Mouse (Mus musculus): ENCODE measurements around the gene Slc6a15. TPM values are rescaled to one million over a fixed set of nuclear protein-coding genes. Genes with fewer than 3 reads are reported as not detected.

Slc6a15 gene
- polyA plus RNA-seq, 1 experiment from 2014 or later = 0.07 TPM

DNA sequence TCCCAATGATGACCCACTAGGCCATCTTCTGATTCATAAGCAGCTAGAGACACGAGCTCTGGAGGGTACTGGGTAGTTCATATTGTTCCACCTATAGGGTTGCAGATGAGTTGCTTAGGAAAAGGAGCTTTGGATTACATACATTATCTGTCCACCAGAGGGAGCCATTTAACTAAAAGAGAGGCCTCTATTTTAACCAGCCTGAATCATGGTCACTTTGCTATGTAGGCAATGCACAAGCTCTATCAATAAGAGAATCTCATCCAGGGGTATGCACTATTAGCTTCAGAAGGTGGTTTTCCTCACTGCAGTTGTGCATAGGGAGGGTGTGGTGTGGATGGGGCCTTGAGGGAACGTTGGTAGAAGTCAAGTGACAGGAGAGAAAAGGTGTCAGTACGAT, 75.5 kb downstream of the Slc6a15 start:
- H3K9ac ChIP-seq = no peak overlapping the region
- H3K4me2 ChIP-seq = no peak overlapping the region
- no peaks in the 10 kb centered on the region for H3K27me3 ChIP-seq
- WGBS (ENCODE audit: insufficient replicate concordance) = 36% methylated on average over 3 of the region's 3 CpGs
- no peak overlapping the region for H3K4me3 ChIP-seq (replicated peaks)
- no peaks in the 10 kb centered on the region for H3K4me1 ChIP-seq (replicated peaks)
- H3K27ac ChIP-seq (replicated peaks) = no peak overlapping the region
- no peaks in the 10 kb centered on the region for H3K36me3 ChIP-seq (replicated peaks)
- no peaks in the 10 kb centered on the region for H3K9me3 ChIP-seq (replicated peaks)
- ATAC-seq (ENCODE audit: insufficient read depth) = no peak

DNA sequence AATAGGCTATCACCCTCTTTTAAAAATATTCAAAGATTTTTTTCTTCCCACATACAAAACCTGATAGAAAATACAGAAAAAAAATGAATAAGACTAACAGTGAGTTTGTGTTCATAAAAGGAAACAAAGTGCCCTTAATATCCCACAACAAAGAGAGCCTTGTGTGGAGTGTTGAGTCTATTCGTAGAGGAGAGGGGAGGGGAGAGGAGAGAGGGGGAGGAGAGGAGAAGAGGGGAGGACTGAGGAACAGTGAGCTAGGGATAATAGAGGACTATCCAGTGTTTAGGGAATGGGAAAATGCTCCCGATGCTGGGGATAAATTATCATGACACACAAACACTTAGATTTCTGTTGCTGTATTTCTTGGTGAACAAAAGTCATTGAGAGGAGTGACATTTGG, 80.8 kb downstream of the Slc6a15 start:
- H3K4me2 ChIP-seq = no peak overlapping the region
- H3K9ac ChIP-seq = no peak overlapping the region
- H3K9me3 ChIP-seq (replicated peaks) = no peaks in the 10 kb centered on the region
- H3K4me1 ChIP-seq (replicated peaks) = no peaks in the 10 kb centered on the region
- no peaks in the 10 kb centered on the region for H3K27me3 ChIP-seq
- WGBS (ENCODE audit: insufficient replicate concordance) = 50% methylated on average over 2 of the region's 2 CpGs
- H3K27ac ChIP-seq (replicated peaks) = no peak overlapping the region
- ATAC-seq (ENCODE audit: insufficient read depth) = no peak
- no peak overlapping the region for H3K4me3 ChIP-seq (replicated peaks)
- H3K36me3 ChIP-seq (replicated peaks) = no peaks in the 10 kb centered on the region

DNA sequence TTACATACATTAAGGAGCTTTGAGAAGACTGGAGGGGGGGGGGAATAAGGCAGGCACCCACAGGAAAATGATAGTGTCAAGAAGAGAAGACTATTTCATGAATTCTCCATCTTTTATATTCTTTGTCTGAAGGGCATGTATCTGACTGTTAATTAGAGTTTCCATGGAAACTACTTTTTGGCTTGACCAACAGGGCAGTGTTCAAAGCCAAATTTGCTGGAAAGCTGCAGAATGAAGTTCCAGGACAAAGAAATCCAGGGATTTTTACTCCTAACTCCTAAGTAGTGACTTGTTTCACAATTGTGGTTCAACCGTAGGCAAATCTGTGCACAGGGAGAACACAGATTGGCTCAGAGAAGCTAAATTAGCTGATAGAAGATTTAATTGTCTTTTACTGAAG, 90.3 kb downstream of the Slc6a15 start:
- Histone ChIP-seq H3K9me3 (replicated peaks) (no peaks in the 10 kb centered on the region), H3K4me2 (no peak overlapping the region), H3K36me3 (replicated peaks) (no peaks in the 10 kb centered on the region), H3K27ac (replicated peaks) (no peak overlapping the region), H3K4me1 (replicated peaks) (no peaks in the 10 kb centered on the region), H3K9ac (no peak overlapping the region), H3K27me3 (no peaks in the 10 kb centered on the region), H3K4me3 (replicated peaks) (no peak overlapping the region)
- 85% methylated on average over 1 of the region's 1 CpGs for WGBS (ENCODE audit: insufficient replicate concordance)
- ATAC-seq (ENCODE audit: insufficient read depth) = no peak

Other genes starting within 250 kb of the Slc6a15 start
- not detected in 2 replicates for gene Lrriq1, start 131.5 kb upstream of the Slc6a15 start, polyA plus RNA-seq (2015; fragmentation: Nextera tagmentation; extraction: Ambion mirVana)

Measured in liver, embryonic 15.5 days (tissue).